Mouse (Mus musculus): Measurements from ENCODE around the gene Hmg20b. TPM values are rescaled to one million over a fixed set of nuclear protein-coding genes. Genes with fewer than 3 reads are reported as not detected.

The Hmg20b gene
- polyA plus RNA-seq, 1 experiment, result 89.0 TPM

GRCm38 (mm10) chr10:81316338-81317060 lies 33.8 kb downstream of the Hmg20b start:
- Histone ChIP-seq H3K36me3 (ENCODE audit: control insufficient read depth, insufficient read depth) (peaks cover 31% of the 10 kb centered on the region), H3K4me3 (ENCODE audit: insufficient read depth, poor library complexity, severe bottlenecking) (no peak overlapping the region)

GRCm38 (mm10) chr10:81315587-81315986 lies 34.7 kb downstream of the Hmg20b start:
- Histone ChIP-seq H3K4me3 (ENCODE audit: insufficient read depth, poor library complexity, severe bottlenecking) (no peak overlapping the region), H3K79me2 (ENCODE audit: control insufficient read depth, insufficient read depth) (no peaks in the 10 kb centered on the region), H3K27me3 (ENCODE audit: control insufficient read depth, insufficient read depth, insufficient read length) (no peaks in the 10 kb centered on the region), H3K79me3 (ENCODE audit: low read depth) (no peaks in the 10 kb centered on the region), H3ac (ENCODE audit: control insufficient read depth, insufficient read length, low read depth) (no peak overlapping the region), H3K36me3 (ENCODE audit: control insufficient read depth, insufficient read depth) (peaks cover 31% of the 10 kb centered on the region)
- no peak for TF ChIP-seq USF1 (IDR thresholded peaks at IDR 0.05; ENCODE audit: low read depth)
- no peak for TF ChIP-seq MYOG (IDR thresholded peaks at IDR 0.05; ENCODE audit: control insufficient read depth, extremely low read depth, insufficient read length)
- TF ChIP-seq MAX (IDR thresholded peaks at IDR 0.05), result no peak
- no peak for TF ChIP-seq CEBPB (IDR thresholded peaks at IDR 0.05; ENCODE audit: low read depth)
- TF ChIP-seq FOSL1 (IDR thresholded peaks at IDR 0.05; ENCODE audit: insufficient read depth, low read length, poor library complexity, severe bottlenecking), result no peak
- TF ChIP-seq MYOD1 (IDR thresholded peaks at IDR 0.05; ENCODE audit: control insufficient read depth, insufficient read length, low read depth), result no peak
- no peak for TF ChIP-seq CTCF (IDR thresholded peaks at IDR 0.05; ENCODE audit: control insufficient read depth, insufficient read depth, insufficient read length)

More at GRCm38 (mm10) chr10:81316338-81317060, 33.8 kb downstream of the Hmg20b start:
- no peaks in the 10 kb centered on the region for H3K27me3 ChIP-seq (ENCODE audit: control insufficient read depth, insufficient read depth, insufficient read length)
- peaks cover 6% of the 10 kb centered on the region for H3K79me2 ChIP-seq (ENCODE audit: control insufficient read depth, insufficient read depth)
- H3ac ChIP-seq (ENCODE audit: control insufficient read depth, insufficient read length, low read depth), result no peak overlapping the region
- peaks cover 3% of the 10 kb centered on the region for H3K79me3 ChIP-seq (ENCODE audit: low read depth)
- no peak for TF ChIP-seq MYOD1 (IDR thresholded peaks at IDR 0.05; ENCODE audit: control insufficient read depth, insufficient read length, low read depth)
- peak; percentile 10 for TF ChIP-seq CTCF (IDR thresholded peaks at IDR 0.05; ENCODE audit: control insufficient read depth, insufficient read depth, insufficient read length)
- no peak for TF ChIP-seq MAX (IDR thresholded peaks at IDR 0.05)

DNA sequence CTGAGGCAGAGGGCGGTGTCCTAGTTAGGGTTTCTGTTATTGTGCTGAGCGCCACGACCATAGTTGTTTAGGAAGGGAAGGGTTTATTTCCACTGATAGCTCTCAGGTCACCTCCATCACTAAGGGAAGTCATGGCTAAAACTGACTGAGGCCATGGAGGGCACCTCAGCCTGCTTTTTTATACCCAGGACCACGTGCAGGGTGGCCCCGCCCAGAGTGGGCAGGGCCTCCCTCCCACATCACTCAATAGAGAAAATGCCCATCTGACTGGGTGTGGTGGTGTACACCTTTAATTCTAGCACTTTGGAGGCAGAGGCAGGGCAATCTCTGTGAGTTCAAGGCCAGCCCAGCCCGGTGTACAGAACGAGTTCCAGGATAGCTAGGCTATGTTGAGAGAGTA lies 36.1 kb downstream of the Hmg20b start:
- H3K27me3 ChIP-seq (ENCODE audit: control insufficient read depth, insufficient read depth, insufficient read length), result no peaks in the 10 kb centered on the region
- no peaks in the 10 kb centered on the region for H3K79me3 ChIP-seq (ENCODE audit: low read depth)
- no peak overlapping the region for H3ac ChIP-seq (ENCODE audit: control insufficient read depth, insufficient read length, low read depth)
- H3K4me3 ChIP-seq (ENCODE audit: insufficient read depth, poor library complexity, severe bottlenecking), result no peak overlapping the region
- TF ChIP-seq MYOD1 (IDR thresholded peaks at IDR 0.05; ENCODE audit: control insufficient read depth, insufficient read length, low read depth), result no peak
- TF ChIP-seq CTCF (IDR thresholded peaks at IDR 0.05; ENCODE audit: control insufficient read depth, insufficient read depth, insufficient read length), result no peak
- peak; percentile 70 for TF ChIP-seq USF1 (IDR thresholded peaks at IDR 0.05; ENCODE audit: low read depth)
- H3K79me2 ChIP-seq (ENCODE audit: control insufficient read depth, insufficient read depth), result no peaks in the 10 kb centered on the region
- H3K36me3 ChIP-seq (ENCODE audit: control insufficient read depth, insufficient read depth), result peaks cover 35% of the 10 kb centered on the region

DNA sequence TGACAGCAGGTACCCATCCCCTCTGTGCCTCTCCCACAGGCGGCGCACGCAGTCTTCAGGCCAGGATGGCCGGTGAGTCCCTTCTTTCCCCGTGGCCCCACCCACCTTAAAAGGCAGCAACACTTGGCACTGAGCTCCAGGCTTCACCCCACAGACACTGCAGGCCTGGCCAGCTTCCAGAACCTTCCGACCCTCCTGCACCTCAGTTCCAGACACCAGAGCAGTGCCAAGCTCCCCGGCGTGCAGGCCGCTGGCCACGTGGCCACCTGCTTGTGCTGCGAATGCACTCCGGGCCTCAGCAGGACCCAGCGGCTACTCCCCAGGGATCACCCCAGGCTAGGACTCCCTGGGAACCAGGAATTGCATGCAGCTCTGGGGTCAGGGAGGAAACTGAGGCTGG lies 36.7 kb downstream of the Hmg20b start:
- H3K27me3 ChIP-seq (ENCODE audit: control insufficient read depth, insufficient read depth, insufficient read length), result no peaks in the 10 kb centered on the region
- H3K79me2 ChIP-seq (ENCODE audit: control insufficient read depth, insufficient read depth), result no peaks in the 10 kb centered on the region
- TF ChIP-seq USF1 (IDR thresholded peaks at IDR 0.05; ENCODE audit: low read depth) (no peak), CEBPB (IDR thresholded peaks at IDR 0.05; ENCODE audit: low read depth) (no peak), MAX (IDR thresholded peaks at IDR 0.05) (no peak), MYOG (IDR thresholded peaks at IDR 0.05; ENCODE audit: control insufficient read depth, extremely low read depth, insufficient read length) (no peak), CTCF (IDR thresholded peaks at IDR 0.05; ENCODE audit: control insufficient read depth, insufficient read depth, insufficient read length) (no peak), MYOD1 (IDR thresholded peaks at IDR 0.05; ENCODE audit: control insufficient read depth, insufficient read length, low read depth) (no peak), FOSL1 (IDR thresholded peaks at IDR 0.05; ENCODE audit: insufficient read depth, low read length, poor library complexity, severe bottlenecking) (no peak)
- no peak overlapping the region for H3ac ChIP-seq (ENCODE audit: control insufficient read depth, insufficient read length, low read depth)
- peaks cover 39% of the 10 kb centered on the region for H3K36me3 ChIP-seq (ENCODE audit: control insufficient read depth, insufficient read depth)
- H3K79me3 ChIP-seq (ENCODE audit: low read depth), result no peaks in the 10 kb centered on the region
- no peak overlapping the region for H3K4me3 ChIP-seq (ENCODE audit: insufficient read depth, poor library complexity, severe bottlenecking)

- no peaks in the 10 kb centered on the region for H3K27me3 ChIP-seq (ENCODE audit: control insufficient read depth, insufficient read depth, insufficient read length)
- H3K79me3 ChIP-seq (ENCODE audit: low read depth), result no peaks in the 10 kb centered on the region
- peaks cover 4% of the 10 kb centered on the region for H3K79me2 ChIP-seq (ENCODE audit: control insufficient read depth, insufficient read depth)
- H3K36me3 ChIP-seq (ENCODE audit: control insufficient read depth, insufficient read depth), result peaks cover 37% of the 10 kb centered on the region
- H3K4me3 ChIP-seq (ENCODE audit: insufficient read depth, poor library complexity, severe bottlenecking), result no peak overlapping the region
- no peak for TF ChIP-seq MYOG (IDR thresholded peaks at IDR 0.05; ENCODE audit: control insufficient read depth, extremely low read depth, insufficient read length)
- no peak for TF ChIP-seq MAX (IDR thresholded peaks at IDR 0.05)
- no peak for TF ChIP-seq CTCF (IDR thresholded peaks at IDR 0.05; ENCODE audit: control insufficient read depth, insufficient read depth, insufficient read length)
- no peak for TF ChIP-seq MYOD1 (IDR thresholded peaks at IDR 0.05; ENCODE audit: control insufficient read depth, insufficient read length, low read depth)
- TF ChIP-seq USF1 (IDR thresholded peaks at IDR 0.05; ENCODE audit: low read depth), result no peak
- no peak for TF ChIP-seq FOSL1 (IDR thresholded peaks at IDR 0.05; ENCODE audit: insufficient read depth, low read length, poor library complexity, severe bottlenecking)
- no peak for TF ChIP-seq CEBPB (IDR thresholded peaks at IDR 0.05; ENCODE audit: low read depth)
- H3ac ChIP-seq (ENCODE audit: control insufficient read depth, insufficient read length, low read depth), result no peak overlapping the region
Observed at GRCm38 (mm10) chr10:81309571-81309970, 40.7 kb downstream of the Hmg20b start.
